Mouse (Mus musculus): ENCODE measurements at regions not wholly inside any gene's neighbourhood (a gene's known extent, or its start where the extent isn't known, plus 50 kb on each side); places are given as distances from the start of the nearest gene placed in this dataset.

- TF ChIP-seq CTCF (IDR thresholded peaks at IDR 0.05) (no peak), POLR2A (IDR thresholded peaks at IDR 0.05; ENCODE audit: insufficient read depth, low read depth, low read length) (no peak), EP300 (IDR thresholded peaks at IDR 0.05; ENCODE audit: insufficient read depth, low read depth, low read length) (no peak)
These were observed 196.1 kb upstream of the Kit start for GRCm38 (mm10) chr5:75378655-75379054.

Measured in heart, adult 2 months (tissue).